Mouse (Mus musculus): ENCODE measurements around the gene Rpa1. TPM values are rescaled to one million over a fixed set of nuclear protein-coding genes. Genes with fewer than 3 reads are reported as not detected.

Gene Rpa1
- total and polyA plus RNA-seq, 2 experiments from 2014 or later, result 51.1 to 66.9 TPM

DNA sequence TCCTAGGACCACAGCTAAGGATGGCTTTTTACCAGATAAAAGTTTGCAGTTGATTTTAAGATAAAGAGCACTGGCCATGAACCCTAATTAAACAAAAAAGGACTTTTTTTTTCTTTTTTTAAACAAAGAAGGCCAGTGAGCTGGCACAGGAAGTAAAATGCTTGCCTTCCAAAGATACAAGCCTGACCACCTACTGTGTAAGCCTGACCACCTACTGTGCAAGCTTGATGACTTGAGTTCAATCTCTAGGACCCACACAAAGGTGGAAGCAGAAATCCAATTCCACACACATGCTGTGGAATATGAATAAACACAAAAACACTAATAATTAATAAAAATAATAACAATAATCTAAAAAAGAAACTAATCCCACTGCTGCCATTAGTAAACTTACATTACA, 3.1 kb upstream of the Rpa1 start:
- ATAC-seq (no peak), DNase-seq (ENCODE audit: low spot score) (no peak)
- TF ChIP-seq CTCF (IDR thresholded peaks at IDR 0.05; ENCODE audit: low read depth), result no peak
- Histone ChIP-seq H3K9ac (replicated peaks; ENCODE audit: low read length) (no peak overlapping the region), H3K4me3 (ENCODE audit: low read length) (no peak overlapping the region), H3K9me3 (ENCODE audit: low read length) (no peaks in the 10 kb centered on the region), H3K36me3 (ENCODE audit: insufficient read depth, low read length) (no peaks in the 10 kb centered on the region), H3K27me3 (ENCODE audit: insufficient read depth, low read length) (no peaks in the 10 kb centered on the region), H3K4me1 (ENCODE audit: insufficient read depth, low read length) (no peaks in the 10 kb centered on the region; the same call in 1 of the 2 replicates), H3K4me2 (ENCODE audit: low read depth, low read length) (no peak overlapping the region), H3K27ac (no peak overlapping the region)

DNA sequence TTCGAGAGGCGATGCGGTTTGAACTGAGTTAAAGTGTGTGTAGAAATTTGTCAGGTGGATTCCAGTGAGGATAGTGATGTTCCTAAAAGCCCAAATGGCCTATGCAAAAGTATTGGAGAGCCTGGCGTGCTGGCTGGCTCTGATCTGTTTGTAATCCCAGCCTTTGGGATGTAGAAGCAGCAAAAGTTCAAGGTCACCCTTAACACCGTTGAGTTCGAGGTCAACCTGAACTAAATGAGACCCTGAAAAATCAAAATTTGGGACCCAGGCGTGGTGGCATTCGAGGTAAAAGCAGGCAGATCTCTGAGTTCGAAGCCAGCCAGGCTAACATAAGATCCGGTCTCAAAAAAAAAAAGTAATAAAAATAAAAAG, 752 bp upstream of the Rpa1 start:
- no peaks in the 10 kb centered on the region for H3K27me3 ChIP-seq (ENCODE audit: insufficient read depth, low read length)
- ATAC-seq (no peak), DNase-seq (ENCODE audit: low spot score) (no peak)
- H3K9me3 ChIP-seq (ENCODE audit: low read length), result no peaks in the 10 kb centered on the region
- peak overlapping the region; percentile 68 for H3K4me3 ChIP-seq (ENCODE audit: low read length)
- WGBS, result 48% methylated on average over 10 of the region's 10 CpGs
- no peak for TF ChIP-seq CTCF (IDR thresholded peaks at IDR 0.05; ENCODE audit: low read depth)
- H3K36me3 ChIP-seq (ENCODE audit: insufficient read depth, low read length), result no peaks in the 10 kb centered on the region
- no peaks in the 10 kb centered on the region; the same call in 1 of the 2 replicates for H3K4me1 ChIP-seq (ENCODE audit: insufficient read depth, low read length)
- H3K9ac ChIP-seq (replicated peaks; ENCODE audit: low read length), result peak overlapping the region; percentile 50
- H3K4me2 ChIP-seq (ENCODE audit: low read depth, low read length), result peak overlapping the region; percentile 64
- peak overlapping the region; percentile 18; the same call in 1 of the 2 replicates for H3K27ac ChIP-seq

DNA sequence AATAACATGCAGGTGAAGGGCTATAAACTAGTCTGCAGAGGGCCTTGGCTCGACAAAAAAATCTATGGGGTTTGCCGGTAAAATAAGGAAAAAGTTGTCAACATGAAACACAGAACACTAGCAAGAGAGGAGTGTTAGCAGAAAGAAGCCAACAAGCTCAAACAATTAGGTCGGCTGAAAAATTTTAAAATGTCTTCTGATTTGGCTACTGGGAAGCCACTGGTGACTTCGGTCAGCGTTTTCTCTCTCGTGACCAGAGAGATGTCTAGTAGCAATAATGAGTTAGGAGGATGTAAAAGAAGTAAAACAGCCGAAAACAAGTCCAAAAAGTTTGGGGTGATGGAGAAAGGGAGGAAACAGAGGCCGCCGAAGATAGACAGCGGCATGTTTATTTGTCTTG, 528 bp downstream of the Rpa1 start:
- peak overlapping the region; percentile 68 for H3K4me3 ChIP-seq (ENCODE audit: low read length)
- H3K27ac ChIP-seq, result peak overlapping the region; percentile 46; the same call in 1 of the 2 replicates
- H3K4me2 ChIP-seq (ENCODE audit: low read depth, low read length), result peak overlapping the region; percentile 64
- H3K4me1 ChIP-seq (ENCODE audit: insufficient read depth, low read length), result no peaks in the 10 kb centered on the region; the same call in 1 of the 2 replicates
- H3K9ac ChIP-seq (replicated peaks; ENCODE audit: low read length), result peak overlapping the region; percentile 50
- 3% methylated on average over 10 of the region's 10 CpGs for WGBS
- no peak for ATAC-seq
- H3K27me3 ChIP-seq (ENCODE audit: insufficient read depth, low read length), result no peaks in the 10 kb centered on the region
- H3K9me3 ChIP-seq (ENCODE audit: low read length), result no peaks in the 10 kb centered on the region
- no peaks in the 10 kb centered on the region for H3K36me3 ChIP-seq (ENCODE audit: insufficient read depth, low read length)
- no peak for TF ChIP-seq CTCF (IDR thresholded peaks at IDR 0.05; ENCODE audit: low read depth)
- no peak for DNase-seq (ENCODE audit: low spot score)

DNA sequence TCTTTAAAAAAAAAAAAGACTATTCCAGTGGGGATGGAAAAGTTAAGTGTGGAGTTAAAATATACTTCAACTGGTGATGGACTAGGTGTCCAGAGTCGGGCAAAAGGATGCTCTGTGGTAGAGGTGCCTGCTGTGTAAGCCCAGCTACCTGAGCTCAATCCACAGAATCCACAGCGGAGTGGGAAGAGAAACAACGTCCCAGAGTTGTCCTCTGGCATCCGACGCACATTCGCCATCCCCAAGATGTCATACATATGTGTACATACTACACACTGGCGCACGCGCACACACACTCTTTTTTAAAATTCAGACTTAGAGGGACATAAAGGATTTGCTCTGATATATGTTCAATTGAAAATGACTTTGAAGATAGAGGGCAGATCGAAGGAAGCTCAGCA, 937 bp downstream of the Rpa1 start:
- H3K9me3 ChIP-seq (ENCODE audit: low read length), result no peaks in the 10 kb centered on the region
- ATAC-seq (no peak), DNase-seq (ENCODE audit: low spot score) (no peak)
- H3K27me3 ChIP-seq (ENCODE audit: insufficient read depth, low read length), result no peaks in the 10 kb centered on the region
- 43% methylated on average over 10 of the region's 10 CpGs for WGBS
- H3K27ac ChIP-seq, result no peak overlapping the region
- H3K4me3 ChIP-seq (ENCODE audit: low read length), result peak overlapping the region; percentile 68
- TF ChIP-seq CTCF (IDR thresholded peaks at IDR 0.05; ENCODE audit: low read depth), result no peak
- no peaks in the 10 kb centered on the region; the same call in 1 of the 2 replicates for H3K4me1 ChIP-seq (ENCODE audit: insufficient read depth, low read length)
- peak overlapping the region; percentile 64 for H3K4me2 ChIP-seq (ENCODE audit: low read depth, low read length)
- no peaks in the 10 kb centered on the region for H3K36me3 ChIP-seq (ENCODE audit: insufficient read depth, low read length)
- H3K9ac ChIP-seq (replicated peaks; ENCODE audit: low read length), result peak overlapping the region; percentile 50; the same call in 1 of the 2 replicates

DNA sequence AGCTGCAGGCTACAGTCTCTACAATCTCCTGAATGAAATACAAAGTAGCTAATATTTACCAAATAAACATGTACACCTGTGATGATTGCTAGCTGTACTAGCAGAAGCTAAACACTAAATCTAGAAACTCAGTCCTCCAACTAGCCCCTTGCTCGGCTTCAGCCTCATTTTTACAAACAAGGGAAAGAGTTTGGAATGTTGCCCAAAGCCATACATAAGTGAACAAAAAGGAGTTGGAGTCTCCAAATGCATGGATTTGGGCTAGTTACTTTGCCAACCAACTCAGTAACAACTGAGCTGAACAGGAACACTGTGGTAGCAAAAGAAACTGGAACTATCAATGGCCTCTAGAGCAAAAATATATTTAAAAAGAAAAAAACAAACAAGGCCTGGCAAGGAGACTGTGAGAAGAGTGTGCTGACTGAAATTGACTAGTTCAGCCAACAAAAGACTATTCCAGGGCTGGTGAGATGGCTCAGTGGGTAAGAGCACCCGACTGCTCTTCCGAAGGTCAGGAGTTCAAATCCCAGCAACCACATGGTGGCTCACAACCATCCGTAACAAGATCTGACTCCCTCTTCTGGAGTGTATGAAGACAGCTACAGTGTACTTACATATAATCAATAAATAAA, 1.5 kb downstream of the Rpa1 start:
- H3K4me1 ChIP-seq (ENCODE audit: insufficient read depth, low read length), result no peaks in the 10 kb centered on the region; the same call in 1 of the 2 replicates
- no peaks in the 10 kb centered on the region for H3K27me3 ChIP-seq (ENCODE audit: insufficient read depth, low read length)
- 43% methylated on average over 3 of the region's 4 CpGs for WGBS
- no peak overlapping the region for H3K9ac ChIP-seq (replicated peaks; ENCODE audit: low read length)
- H3K4me3 ChIP-seq (ENCODE audit: low read length), result no peak overlapping the region
- no peaks in the 10 kb centered on the region for H3K36me3 ChIP-seq (ENCODE audit: insufficient read depth, low read length)
- peak overlapping the region; percentile 64; the same call in 1 of the 2 replicates for H3K4me2 ChIP-seq (ENCODE audit: low read depth, low read length)
- no peak for TF ChIP-seq CTCF (IDR thresholded peaks at IDR 0.05; ENCODE audit: low read depth)
- no peaks in the 10 kb centered on the region for H3K9me3 ChIP-seq (ENCODE audit: low read length)
- no peak overlapping the region for H3K27ac ChIP-seq
- ATAC-seq (no peak), DNase-seq (ENCODE audit: low spot score) (no peak)

DNA sequence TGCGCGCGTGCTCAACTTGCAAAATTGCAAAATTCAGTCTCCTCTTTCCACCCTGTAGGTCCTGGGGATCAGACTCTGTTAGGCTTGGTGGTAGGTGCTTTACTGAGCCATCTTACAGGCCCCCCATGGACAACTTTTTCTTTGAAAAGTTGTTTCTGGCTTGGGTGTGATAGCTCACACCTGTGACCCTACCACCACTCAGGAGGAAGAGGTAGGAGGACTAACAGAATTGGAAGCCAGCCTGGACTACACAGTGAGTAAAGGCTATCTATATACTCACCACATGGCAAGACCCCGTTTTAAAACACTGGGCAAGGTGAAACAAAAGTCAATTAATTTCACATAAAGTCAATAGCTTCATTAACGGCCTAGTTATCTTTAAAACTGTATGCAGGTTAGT, 3.4 kb downstream of the Rpa1 start:
- H3K4me3 ChIP-seq (ENCODE audit: low read length), result no peak overlapping the region
- no peak for TF ChIP-seq CTCF (IDR thresholded peaks at IDR 0.05; ENCODE audit: low read depth)
- no peak overlapping the region for H3K4me2 ChIP-seq (ENCODE audit: low read depth, low read length)

DNA sequence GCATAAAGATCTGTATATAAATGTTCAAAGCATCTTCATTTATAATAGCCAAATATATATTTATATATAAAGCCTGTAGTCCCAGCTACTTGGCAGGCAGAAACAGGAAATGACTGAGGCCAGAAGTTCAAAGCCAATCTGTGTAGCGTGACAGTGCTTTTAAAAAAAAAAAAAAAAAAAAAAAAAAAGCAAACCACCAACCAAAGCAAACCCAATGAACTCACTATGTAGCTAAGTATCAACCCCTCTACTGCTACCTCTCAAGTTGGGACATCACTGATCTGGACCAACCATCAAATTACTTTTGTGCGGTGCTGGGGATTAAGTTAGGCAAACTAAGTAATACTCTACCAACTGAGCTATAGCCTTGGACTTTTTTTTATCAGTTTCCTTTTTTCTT, 4.0 kb downstream of the Rpa1 start:
- H3K27ac ChIP-seq, result no peak overlapping the region
- H3K4me1 ChIP-seq (ENCODE audit: insufficient read depth, low read length), result no peaks in the 10 kb centered on the region; the same call in 1 of the 2 replicates
- ATAC-seq, result no peak
- no peak overlapping the region for H3K4me3 ChIP-seq (ENCODE audit: low read length)
- H3K4me2 ChIP-seq (ENCODE audit: low read depth, low read length), result no peak overlapping the region
- no peaks in the 10 kb centered on the region for H3K27me3 ChIP-seq (ENCODE audit: insufficient read depth, low read length)
- H3K9ac ChIP-seq (replicated peaks; ENCODE audit: low read length), result no peak overlapping the region
- no peak for DNase-seq (ENCODE audit: low spot score)
- H3K9me3 ChIP-seq (ENCODE audit: low read length), result no peaks in the 10 kb centered on the region
- no peak for TF ChIP-seq CTCF (IDR thresholded peaks at IDR 0.05; ENCODE audit: low read depth)
- no peaks in the 10 kb centered on the region for H3K36me3 ChIP-seq (ENCODE audit: insufficient read depth, low read length)
- WGBS, result 75% methylated on average over 2 of the region's 2 CpGs

More for the DNA sequence above, 3.4 kb downstream of the Rpa1 start:
- H3K9ac ChIP-seq (replicated peaks; ENCODE audit: low read length), result no peak overlapping the region
- no peaks in the 10 kb centered on the region for H3K36me3 ChIP-seq (ENCODE audit: insufficient read depth, low read length)
- WGBS, result 94% methylated on average over 5 of the region's 5 CpGs
- no peaks in the 10 kb centered on the region for H3K9me3 ChIP-seq (ENCODE audit: low read length)
- no peak for DNase-seq (ENCODE audit: low spot score)
- no peaks in the 10 kb centered on the region for H3K27me3 ChIP-seq (ENCODE audit: insufficient read depth, low read length)
- no peak overlapping the region for H3K27ac ChIP-seq
- no peaks in the 10 kb centered on the region; the same call in 1 of the 2 replicates for H3K4me1 ChIP-seq (ENCODE audit: insufficient read depth, low read length)
- ATAC-seq, result no peak
